Mouse (Mus musculus) cerebellum, adult 2 months (tissue): ENCODE results near the gene Exd2.

Experiments used
- CTCF ChIP-seq: fragments of 200-500 bp; IDR thresholded peaks from 2 replicates; pipeline ENCODE4 v1.5.1; 2011; ENCODE audit warnings: low read depth, mild to moderate bottlenecking, control low read depth, low read length, moderate library complexity, borderline replicate concordance; ENCODE audit not compliant: insufficient read depth
- POLR2A ChIP-seq: fragments of 200-500 bp; IDR thresholded peaks from 2 replicates; pipeline ENCODE4 v1.6.1; 2011; ENCODE audit warnings: low read length, control low read depth, borderline replicate concordance; ENCODE audit not compliant: insufficient read depth

DNA sequence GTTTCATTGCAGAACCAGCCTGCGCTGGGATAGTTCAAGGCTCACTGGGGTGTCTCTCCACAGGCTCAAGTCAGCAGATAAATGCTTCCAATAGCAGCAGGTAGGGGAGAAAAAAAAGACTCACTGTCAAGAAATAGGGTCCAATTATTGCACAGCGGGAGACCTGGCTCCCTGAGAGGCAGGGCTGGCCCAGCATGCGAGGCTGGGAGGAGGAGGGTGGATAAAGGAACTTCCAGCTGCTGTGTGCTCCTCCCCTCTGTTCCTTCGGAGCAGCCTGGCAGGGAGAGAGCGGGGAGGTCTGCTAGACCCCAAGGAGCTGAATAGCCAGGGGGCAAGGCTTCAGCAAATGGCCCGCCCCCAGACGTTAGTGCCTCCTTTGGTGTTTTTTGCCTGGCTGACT lies 62.6 kb downstream of the Exd2 start:
- TF ChIP-seq CTCF, result no peak
- no peak for TF ChIP-seq POLR2A
